Mouse (Mus musculus) brain, embryonic 14.5 days (tissue): ENCODE results near the gene Slc38a7. TPM values are rescaled to one million over a fixed set of nuclear protein-coding genes. Genes with fewer than 3 reads are reported as not detected.
"Not testable (repeated sequence)": the region's sequence is repeated elsewhere in the genome, so short reads cannot be mapped to it uniquely, and the experiment has no call there.

Experiments
- DNase-seq: peaks from one replicate; pipeline ENCODE4 v3.0.0-alpha.2; 2011; ENCODE audit warnings: low read depth
- CTCF ChIP-seq: fragments of 200-500 bp; IDR thresholded peaks from 2 replicates; pipeline ENCODE4 v1.5.1; 2012; ENCODE audit warnings: inconsistent platforms, mild to moderate bottlenecking, moderate library complexity, borderline replicate concordance; ENCODE audit not compliant: insufficient read depth, insufficient read length; ENCODE audit errors: extremely low read depth
- POLR2A ChIP-seq: fragments of 200-500 bp; IDR thresholded peaks from 2 replicates; pipeline ENCODE4 v1.6.1; 2012; ENCODE audit warnings: mild to moderate bottlenecking, inconsistent platforms, borderline replicate concordance; ENCODE audit not compliant: poor library complexity, insufficient read depth, insufficient read length, severe bottlenecking; ENCODE audit errors: extremely low read depth
- polyA plus RNA-seq: library from polyadenylated mRNA; depleted of rRNA; stranded (reverse); fragments of >200 nt; gene quantifications from 2 replicates; pipeline ENCODE4 v1.2.3, GENCODE M21; 2012

Slc38a7 gene
- polyA plus RNA-seq, 1 experiment: 38.0 TPM

DNA sequence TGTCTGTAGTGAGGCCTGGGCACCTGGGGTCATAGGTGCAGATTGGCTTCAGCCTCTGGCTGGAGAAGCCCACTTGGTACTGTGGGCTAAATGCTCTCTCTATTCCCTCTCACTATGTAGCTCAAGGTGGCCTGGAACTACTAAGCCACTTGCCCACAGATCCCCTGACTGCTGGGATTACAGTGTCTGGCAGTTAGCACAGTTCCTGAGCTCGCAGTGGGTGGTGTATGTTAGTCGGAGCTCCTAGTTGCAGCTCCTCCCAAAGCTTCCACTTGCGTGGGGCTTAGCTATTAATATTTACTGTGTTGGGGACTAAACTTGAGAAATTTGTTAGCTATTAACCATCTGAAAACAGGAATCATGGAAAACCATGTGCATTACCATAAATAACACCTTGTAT is 28.2 kb upstream of the Slc38a7 start:
- DNase-seq: no peak
- TF ChIP-seq POLR2A (no peak), CTCF (no peak)

DNA sequence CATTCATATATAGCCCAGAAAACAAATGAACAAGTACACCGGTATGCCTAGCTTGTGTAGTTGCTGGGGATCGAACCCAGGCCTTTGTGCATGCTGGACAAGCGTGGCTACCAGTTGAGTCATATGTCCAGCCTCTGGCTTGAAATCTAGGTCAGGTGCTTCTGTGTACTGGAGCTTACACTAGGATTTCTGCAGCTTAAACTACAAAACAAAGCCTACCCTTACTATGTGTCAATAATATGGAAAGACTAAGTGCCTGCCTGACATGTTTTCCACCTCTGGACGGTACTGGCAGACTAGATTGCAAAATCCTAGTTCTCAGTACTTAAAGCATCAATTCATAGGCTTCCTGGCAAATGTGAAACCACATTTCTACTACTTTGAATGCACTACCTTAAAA is 26.5 kb upstream of the Slc38a7 start:
- DNase-seq: no peak
- TF ChIP-seq POLR2A: no peak
- no peak for TF ChIP-seq CTCF

DNA sequence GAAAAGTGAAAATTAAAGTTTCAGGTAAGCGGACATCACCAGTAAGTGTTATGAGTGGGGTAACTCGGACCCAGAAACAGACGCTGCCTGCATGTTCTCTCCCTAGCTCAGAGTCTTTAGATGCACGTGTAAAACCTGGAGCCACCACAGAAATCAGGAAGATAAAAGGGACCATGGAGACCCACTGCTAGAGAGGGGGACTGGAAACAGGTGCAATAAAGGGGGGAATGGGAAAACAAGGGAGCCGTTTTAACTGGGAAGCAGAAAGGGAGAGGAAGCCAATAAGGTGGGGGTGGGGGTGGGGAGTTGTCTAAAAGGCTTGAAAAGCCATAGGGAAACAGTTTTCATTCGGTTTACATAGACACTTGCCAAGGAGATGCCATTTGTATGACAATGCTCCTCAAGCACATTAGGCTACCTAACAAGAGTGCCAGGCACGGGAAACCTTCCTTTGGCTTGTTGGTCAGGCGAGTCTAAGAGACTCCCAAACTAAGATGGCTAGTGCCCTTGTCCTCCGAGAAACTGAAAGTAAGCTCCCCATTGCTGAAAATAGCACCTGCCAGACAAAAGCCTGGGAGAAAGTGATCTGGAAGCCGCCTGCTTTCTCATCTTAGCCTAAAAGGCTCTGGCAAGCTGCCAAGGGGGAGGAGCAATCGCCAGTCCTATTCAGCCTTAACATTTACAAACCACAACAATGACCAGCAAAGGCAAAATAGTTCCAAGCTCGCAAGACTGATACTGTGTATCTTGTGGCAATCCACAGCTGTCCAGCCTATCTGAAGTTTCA is 25.0 kb upstream of the Slc38a7 start:
- peak; percentile 91 for DNase-seq
- no peak for TF ChIP-seq CTCF
- no peak for TF ChIP-seq POLR2A

DNA sequence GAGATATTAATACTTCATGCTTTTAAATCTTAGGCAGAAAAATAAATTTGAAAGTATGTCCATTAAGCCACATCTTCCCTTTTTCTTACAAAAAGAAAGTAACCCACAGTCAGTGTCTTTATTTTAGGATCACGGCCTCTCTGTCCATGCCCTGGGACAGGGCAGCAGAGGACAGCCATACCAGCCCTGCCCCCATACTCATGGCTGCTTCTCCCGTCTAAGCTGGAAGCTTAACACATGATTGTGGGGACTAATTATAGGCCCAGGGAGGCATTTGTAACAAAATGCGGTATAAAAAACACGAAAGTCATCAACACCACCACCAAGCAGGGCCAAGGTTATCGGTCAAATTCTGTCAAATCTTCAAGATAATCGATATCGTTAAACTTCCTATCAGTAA is 21.9 kb upstream of the Slc38a7 start:
- DNase-seq: no peak
- no peak for TF ChIP-seq CTCF
- no peak for TF ChIP-seq POLR2A

DNA sequence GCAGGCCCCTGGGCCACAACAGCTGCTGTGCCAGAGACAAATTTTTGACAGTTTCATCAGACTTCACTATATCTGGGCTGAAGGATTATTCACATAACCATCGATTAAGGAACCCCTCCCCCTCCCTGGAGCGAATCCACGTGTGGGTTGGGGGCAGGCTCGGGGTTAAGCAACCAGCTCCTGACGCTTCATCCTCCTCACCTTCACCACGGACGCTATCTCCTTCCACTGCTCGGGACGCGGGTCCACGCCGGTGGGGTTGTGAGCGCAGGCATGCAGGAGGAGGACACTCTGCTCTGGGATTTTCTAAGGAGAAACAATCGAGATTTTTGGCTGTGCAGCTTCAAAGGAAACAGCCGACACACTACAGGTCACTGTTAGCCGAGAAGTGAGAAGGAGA is 18.4 kb upstream of the Slc38a7 start:
- TF ChIP-seq CTCF: no peak
- no peak for TF ChIP-seq POLR2A
- DNase-seq: no peak

DNA sequence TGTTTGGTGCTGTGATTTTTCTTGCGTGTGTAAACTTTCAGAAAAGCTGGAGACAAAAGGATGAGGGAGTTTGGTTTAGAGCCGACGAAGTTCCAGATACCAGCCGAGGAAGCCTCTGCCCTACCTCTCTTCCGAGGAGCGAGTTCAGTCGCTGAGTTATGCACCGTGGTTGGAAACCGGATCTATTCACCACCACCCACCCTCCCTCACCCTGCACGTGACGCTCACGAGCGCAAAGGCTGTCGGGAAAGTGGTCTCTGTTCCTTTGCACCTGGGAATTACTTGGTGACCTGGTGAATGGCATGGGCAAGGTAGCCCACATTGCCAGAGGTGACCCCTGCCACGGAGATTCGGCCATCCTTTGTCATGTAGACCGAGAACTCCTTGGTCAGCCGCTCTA is 11.5 kb upstream of the Slc38a7 start:
- DNase-seq: not testable (repeated sequence)

DNA sequence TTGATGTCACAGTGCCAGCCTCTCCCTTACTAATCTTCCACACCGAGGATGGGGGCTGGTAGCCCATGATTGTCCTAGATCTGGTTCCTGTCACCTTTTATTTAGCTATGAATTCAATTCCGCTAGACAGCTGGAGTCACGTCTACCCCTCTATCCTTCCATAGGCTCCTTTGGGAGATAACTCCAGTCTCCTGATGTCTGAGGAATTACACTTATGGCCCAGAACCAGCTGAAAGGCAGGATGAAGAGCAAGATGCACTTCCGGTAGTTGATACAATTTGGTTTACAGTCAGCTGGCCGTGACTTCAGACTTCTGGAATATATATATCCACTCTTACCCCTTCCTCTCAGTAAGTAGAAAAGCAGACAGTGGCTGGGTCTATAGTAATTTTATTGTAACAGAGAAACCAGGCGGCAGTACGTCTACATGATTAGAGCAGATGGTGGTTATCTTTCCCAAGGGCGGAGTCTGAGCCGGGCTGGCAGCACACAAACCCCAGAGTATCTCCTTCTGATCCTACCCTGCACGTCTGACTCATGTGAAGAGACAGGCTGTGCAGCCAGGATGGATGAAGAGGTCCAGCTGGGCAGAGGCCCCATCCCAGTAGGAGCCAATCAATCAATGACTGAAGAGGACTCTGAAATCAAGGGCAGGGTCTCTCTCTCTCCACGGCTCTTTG is 10.6 kb upstream of the Slc38a7 start:
- not testable (repeated sequence) for DNase-seq

DNA sequence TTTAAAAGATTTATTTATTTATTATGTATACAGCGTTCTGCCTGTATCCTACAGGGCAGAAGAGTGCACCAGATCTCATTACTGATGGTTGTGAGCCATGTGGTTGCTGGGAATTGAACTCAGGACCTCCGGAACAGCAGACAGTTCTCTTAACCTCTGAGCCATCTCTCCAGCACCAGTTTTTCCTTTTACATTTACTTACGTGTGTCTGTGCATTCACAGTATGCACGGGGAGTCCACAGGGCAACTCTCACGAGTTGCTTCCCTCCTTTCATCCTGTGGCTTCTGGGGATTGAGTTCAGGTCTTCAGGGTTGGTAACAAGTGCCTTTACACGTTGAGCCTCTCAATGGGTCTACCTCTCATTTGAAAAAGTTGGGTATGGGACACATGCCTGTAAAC is 835 bp upstream of the Slc38a7 start:
- TF ChIP-seq POLR2A: no peak
- no peak for DNase-seq

DNA sequence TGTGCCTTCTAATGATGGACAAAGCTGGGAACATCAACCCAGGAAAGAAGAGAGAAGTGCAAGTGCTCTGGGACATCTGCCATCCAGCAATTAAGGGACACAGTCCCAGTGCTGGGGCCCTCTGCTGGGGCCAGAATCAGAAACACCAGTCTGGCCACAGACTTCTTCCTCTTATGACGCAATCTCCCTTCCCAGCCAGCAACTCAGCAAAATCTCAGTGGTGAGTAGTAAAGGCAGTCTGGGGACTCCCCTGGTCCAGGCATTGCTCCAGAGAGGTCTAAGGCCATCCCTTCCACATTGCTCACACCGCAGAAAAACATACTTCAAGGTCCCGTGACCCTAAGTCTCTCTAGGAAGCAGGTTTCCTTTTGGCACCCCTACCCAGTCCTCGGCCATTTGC is 1.0 kb downstream of the Slc38a7 start:
- TF ChIP-seq CTCF (no peak), POLR2A (no peak)
- DNase-seq: no peak

DNA sequence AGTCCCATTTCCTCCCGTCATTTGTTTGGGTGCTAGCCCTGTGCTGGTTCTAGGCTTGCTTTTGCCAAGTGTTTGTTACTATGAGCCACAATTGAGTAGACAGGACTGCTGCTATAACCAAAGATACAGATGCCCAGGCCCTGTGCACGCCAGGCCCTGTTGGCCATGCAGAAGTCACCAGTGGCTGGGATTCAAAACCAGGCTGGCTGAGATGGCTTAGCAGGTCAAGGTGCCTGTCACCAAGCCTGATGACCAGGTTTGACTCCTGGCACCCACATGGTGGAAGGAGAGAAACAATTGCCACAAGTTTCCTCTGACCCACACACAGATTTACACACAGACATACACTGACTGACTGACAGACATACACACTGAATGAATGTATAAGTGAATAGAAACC is 3.0 kb downstream of the Slc38a7 start:
- no peak for DNase-seq
- TF ChIP-seq CTCF (no peak), POLR2A (no peak)

DNA sequence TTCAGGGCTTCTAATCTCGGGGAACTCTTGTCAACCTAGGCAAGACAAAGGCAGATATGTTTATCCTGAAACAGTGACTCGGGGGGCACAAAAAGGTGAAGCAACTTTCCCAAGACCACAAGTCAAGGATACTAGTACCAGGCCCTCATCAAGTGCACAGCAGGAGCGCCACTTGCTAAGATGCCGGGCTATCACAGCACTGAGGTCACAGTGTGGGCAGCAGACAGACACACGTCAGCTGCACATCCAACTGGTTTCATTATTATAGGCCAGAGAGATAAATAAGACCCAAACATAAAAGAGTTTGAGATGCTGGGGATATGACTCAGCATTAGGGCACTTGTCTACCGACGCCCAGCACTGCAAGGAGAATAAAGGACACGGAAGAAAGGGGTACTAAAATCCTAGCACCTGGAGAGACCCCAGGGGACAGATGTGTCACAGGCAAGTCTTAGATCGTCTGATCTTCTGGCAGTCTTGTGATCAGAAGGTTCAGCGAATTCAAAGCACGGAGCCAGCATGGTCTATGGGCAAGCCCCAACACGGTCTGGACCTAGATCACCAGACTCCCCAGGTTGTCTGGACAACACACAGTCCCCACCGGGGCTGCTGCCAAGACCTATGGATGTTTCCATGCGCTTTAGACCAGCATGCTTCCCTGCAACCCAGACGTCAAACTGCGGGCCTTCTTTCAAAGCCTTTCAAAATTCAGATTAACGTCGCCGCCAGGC is 4.4 kb downstream of the Slc38a7 start:
- TF ChIP-seq POLR2A (no peak), CTCF (no peak)
- DNase-seq: no peak

DNA sequence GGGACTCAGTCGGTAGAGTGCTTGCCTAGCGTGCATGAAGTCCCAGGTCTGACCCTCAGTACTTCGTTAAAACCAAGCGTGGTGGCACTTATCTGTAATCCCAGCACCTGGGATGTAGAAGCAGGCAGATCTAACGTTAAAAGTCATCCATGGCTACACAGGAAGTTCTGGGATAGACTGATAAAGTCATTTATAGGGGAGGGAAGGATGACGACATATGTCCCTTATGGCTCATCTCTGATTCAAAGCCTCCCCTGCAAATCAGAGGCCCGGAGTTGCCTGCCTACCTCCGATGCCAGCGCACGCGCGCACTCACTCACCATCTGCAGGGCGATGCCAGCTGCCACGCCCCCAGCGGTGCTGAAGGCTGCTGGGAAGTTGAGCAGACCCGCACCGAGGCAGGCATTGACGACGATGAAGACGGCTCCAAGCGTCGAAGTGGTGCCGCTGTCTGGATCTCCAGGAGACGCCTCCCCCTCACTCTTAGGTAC is 5.2 kb downstream of the Slc38a7 start:
- no peak for TF ChIP-seq CTCF
- TF ChIP-seq POLR2A: no peak
- DNase-seq: peak; percentile 28
